8 mouse cellular contexts compared by ENCODE assay signal in the genomic region with DNA sequence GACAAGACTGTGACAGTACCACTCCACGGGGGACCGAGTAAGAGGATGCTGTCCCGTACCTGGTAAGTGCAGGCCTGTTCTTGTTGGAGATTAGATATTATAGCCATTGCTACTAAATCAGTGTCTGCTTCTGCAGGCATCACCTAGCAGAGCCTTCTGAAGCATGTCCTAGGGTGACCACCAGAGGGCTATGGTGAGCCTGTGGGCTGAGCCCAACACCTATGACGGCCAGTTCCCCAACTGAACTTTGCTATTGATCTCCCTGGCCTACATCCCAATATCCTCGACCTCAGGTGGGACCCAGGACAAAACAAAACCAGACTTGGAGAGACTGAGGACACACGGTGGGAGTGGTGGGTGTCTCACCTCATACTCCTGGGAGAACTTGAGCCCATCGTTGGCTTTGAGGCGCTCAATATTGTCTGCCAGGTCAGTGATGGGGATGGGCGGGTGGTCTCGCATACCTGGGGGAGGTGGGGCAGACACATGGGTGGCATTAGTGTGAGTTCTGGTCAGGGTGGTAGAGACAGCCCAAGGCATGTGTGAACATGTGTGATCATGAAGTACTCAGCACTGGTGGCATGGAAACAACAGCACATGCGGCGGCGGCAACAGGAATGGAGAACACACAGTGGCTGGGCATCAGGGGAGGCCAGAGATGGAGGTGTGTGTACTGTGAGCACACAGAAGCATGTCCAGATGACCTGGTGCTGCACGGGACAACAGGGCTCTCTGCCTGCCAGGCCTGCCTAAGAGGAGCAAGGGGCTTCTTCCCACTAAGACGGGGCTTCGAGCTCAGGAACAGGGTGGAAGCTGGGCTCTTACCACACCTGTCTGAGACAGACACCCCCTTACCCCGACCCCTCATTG. TPM values are rescaled to one million over a fixed set of nuclear protein-coding genes. Genes with fewer than 3 reads are reported as not detected.
A peak's percentile ranks its signal among the peaks of the same experiment; 100 is the strongest.
DNase-seq lines count a peak whose midpoint lies in the region; ATAC-seq and TF ChIP-seq lines count a peak whose summit lies in the region.

No protein-coding gene starts in this region.

- peak; percentile 77 to 86 for DNase-seq in adrenal gland, postnatal 36 days
- DNase-seq in heart, postnatal 10 days, result peak; percentile 77 to 82
- peak; percentile 87 for DNase-seq in kidney, postnatal 10 days
- peak in 1 of 3 experiments; percentile 20 for DNase-seq in liver, embryonic 14.5 days (ENCODE audit: low read depth in 3 of 3, low spot score in 3 of 3)
- DNase-seq in thymus, postnatal 25 days, result peak; percentile 76

- H3K27ac ChIP-seq in ES-Bruce4 (ENCODE audit: insufficient read depth, low read length), result no peak overlapping the region
- no peak overlapping the region for H3K27ac ChIP-seq in liver, embryonic 14.5 days
- no peak overlapping the region for H3K27ac ChIP-seq in neural tube, embryonic 14.5 days (ENCODE audit: low read depth, low read length)

- no peak overlapping the region for H3K9ac ChIP-seq in ES-Bruce4 (ENCODE audit: low read depth, poor library complexity, severe bottlenecking)
- no peak overlapping the region for H3K9ac ChIP-seq in liver, embryonic 14.5 days (replicated peaks)
- no peak overlapping the region for H3K9ac ChIP-seq in neural tube, embryonic 14.5 days (replicated peaks; ENCODE audit: low read depth, low read length)

- peaks cover 4% of the 10 kb centered on the region for H3K4me1 ChIP-seq in ES-Bruce4 (ENCODE audit: control insufficient read depth, insufficient read depth, low read length)
- H3K4me1 ChIP-seq in liver, embryonic 14.5 days (replicated peaks; ENCODE audit: control insufficient read depth in 2 of 2, insufficient read depth in 2 of 2, low read length in 1 of 2), result no peaks in the 10 kb centered on the region
- H3K4me1 ChIP-seq in neural tube, embryonic 14.5 days (ENCODE audit: control insufficient read depth, insufficient read depth, low read length), result no peaks in the 10 kb centered on the region

- intact Hi-C loops in heart, postnatal 10 days (cut with DNase I), result loop anchor here (1.0 to 5.0 kb wide), 3 partner anchors 56 to 360 kb away; no protein-coding TSS in a partner anchor

- H3K9me3 ChIP-seq in ES-Bruce4 (replicated peaks; ENCODE audit: control insufficient read depth, insufficient read depth, low read length, poor library complexity, severe bottlenecking), result no peaks in the 10 kb centered on the region
- H3K9me3 ChIP-seq in liver, embryonic 14.5 days (ENCODE audit: control insufficient read depth, low read length), result no peaks in the 10 kb centered on the region
- no peaks in the 10 kb centered on the region for H3K9me3 ChIP-seq in neural tube, embryonic 14.5 days (ENCODE audit: control insufficient read depth, low read length)

- no peak for TF ChIP-seq EP300 in ES-Bruce4 (IDR thresholded peaks at IDR 0.05; ENCODE audit: insufficient read depth, low read depth, low read length)
- no peak for TF ChIP-seq EP300 in liver, embryonic 14.5 days (IDR thresholded peaks at IDR 0.05; ENCODE audit: low read depth)

- ATAC-seq in erythroblast, adult 5-6 weeks (replicated peaks; ENCODE audit: low FRiP score, poor library complexity, severe bottlenecking), result peak; percentile 62; the same call in 1 of the 2 replicates
- peak; percentile 42 for ATAC-seq in liver, embryonic 14.5 days (ENCODE audit: insufficient read depth)
- ATAC-seq in neural tube, embryonic 14.5 days (ENCODE audit: low read depth), result peak; percentile 64; the same call in 1 of the 2 replicates

- no peak for TF ChIP-seq POLR2A in ES-Bruce4 (IDR thresholded peaks at IDR 0.05; ENCODE audit: insufficient read depth, low read length)

- H3K36me3 ChIP-seq in ES-Bruce4 (ENCODE audit: control insufficient read depth, insufficient read depth, low read length, poor library complexity, severe bottlenecking), result peaks cover 39% of the 10 kb centered on the region
- H3K36me3 ChIP-seq in liver, embryonic 14.5 days (replicated peaks; ENCODE audit: control insufficient read depth, insufficient read depth, low read depth), result no peaks in the 10 kb centered on the region
- peaks cover 72% of the 10 kb centered on the region for H3K36me3 ChIP-seq in neural tube, embryonic 14.5 days (ENCODE audit: control insufficient read depth, insufficient read depth, low read length)

- no peak overlapping the region for H3K4me2 ChIP-seq in liver, embryonic 14.5 days (ENCODE audit: low read depth)
- H3K4me2 ChIP-seq in neural tube, embryonic 14.5 days (ENCODE audit: low read depth, low read length), result no peak overlapping the region

- 60% methylated on average over 17 of the region's 17 CpGs for WGBS in liver, embryonic 14.5 days (ENCODE audit: insufficient replicate concordance)
- 86% methylated on average over 17 of the region's 17 CpGs for WGBS in neural tube, embryonic 14.5 days

- no peak overlapping the region for H3K4me3 ChIP-seq in ES-Bruce4 (ENCODE audit: low read depth, low read length)
- H3K4me3 ChIP-seq in liver, embryonic 14.5 days (ENCODE audit: insufficient read depth in 1 of 2, low read depth in 2 of 2, low read length in 2 of 2), result no peak overlapping the region
- no peak overlapping the region for H3K4me3 ChIP-seq in neural tube, embryonic 14.5 days (ENCODE audit: low read depth, low read length)

- no peaks in the 10 kb centered on the region for H3K27me3 ChIP-seq in ES-Bruce4 (ENCODE audit: control insufficient read depth, insufficient read depth, low read length, poor library complexity, severe bottlenecking)
- no peaks in the 10 kb centered on the region for H3K27me3 ChIP-seq in liver, embryonic 14.5 days (ENCODE audit: control insufficient read depth, insufficient read depth, low read length)
- H3K27me3 ChIP-seq in neural tube, embryonic 14.5 days (ENCODE audit: control insufficient read depth, insufficient read depth, low read length), result no peaks in the 10 kb centered on the region

- TF ChIP-seq CTCF in ES-Bruce4 (IDR thresholded peaks at IDR 0.05; ENCODE audit: low read depth, low read length), result peak; percentile 82
- peak; percentile 88 for TF ChIP-seq CTCF in liver, embryonic 14.5 days (IDR thresholded peaks at IDR 0.05; ENCODE audit: low read depth)

RNA-seq across cellular contexts. Expression of a gene that starts 37.1 kb away (rescaled TPM):
- polyA plus RNA-seq in ES-Bruce4 (2011; ENCODE audit: insufficient read depth, insufficient read length, low read depth, missing spikeins), result 37.2 and 41.8 TPM in 2 replicates
- total RNA-seq in adrenal gland, postnatal 36 days (2021), result 10 to 100 TPM; 35.7 to 43.4 TPM
- total RNA-seq in erythroblast, adult 5-6 weeks (2015; ENCODE audit: low replicate concordance), result 21.5 and 27.2 TPM in 2 replicates
- 56.9 and 76.8 TPM in 2 replicates for total RNA-seq in erythroblast, adult 5-6 weeks (2017; ENCODE audit: low replicate concordance)
- total RNA-seq in heart, postnatal 10 days (2021), result 10 to 100 TPM; 38.1 to 39.0 TPM
- polyA plus RNA-seq in liver, embryonic 14.5 days (2012; rRNA removed), result 9.3 and 13.7 TPM in 2 replicates
- polyA plus RNA-seq in liver, embryonic 14.5 days (2014; fragmentation: Nextera tagmentation; extraction: Ambion mirVana), result 7.3 and 8.6 TPM in 2 replicates
- 55.8 and 58.6 TPM in 2 replicates for polyA plus RNA-seq in neural tube, embryonic 14.5 days (2014; fragmentation: Nextera tagmentation; extraction: Ambion mirVana)
